Mouse (Mus musculus) WW6 (cell line): ENCODE data around the gene Olfr1505.

Experiments used
- DNase-seq: peaks from one replicate; pipeline ENCODE4 v3.0.0-alpha.2; 2013; ENCODE audit warnings: low read depth, low spot score

Gene Olfr1505

GRCm38 (mm10) chr19:13913230-13913629, at the start of gene Olfr1505:
TSS of gene Olfr1505 (plus strand) at chr19:13913530.
- no peak for DNase-seq

- no peak for DNase-seq
Observed at GRCm38 (mm10) chr19:13897828-13898227, 15.5 kb upstream of the Olfr1505 start, which contains the start of gene Olfr1504. TSS of gene Olfr1504 (minus strand) at chr19:13897928.
